Mouse (Mus musculus) cerebellum, adult 9-10 months (tissue): Measurements from ENCODE around the gene Pttg1ip.

Source experiments
- DNase-seq: peaks from one replicate; pipeline ENCODE4 v3.0.0; 2022

Pttg1ip gene

GRCm38 (mm10) chr10:77569973-77570658, 11.4 kb upstream of the Pttg1ip start:
- DNase-seq: no peak

DNA sequence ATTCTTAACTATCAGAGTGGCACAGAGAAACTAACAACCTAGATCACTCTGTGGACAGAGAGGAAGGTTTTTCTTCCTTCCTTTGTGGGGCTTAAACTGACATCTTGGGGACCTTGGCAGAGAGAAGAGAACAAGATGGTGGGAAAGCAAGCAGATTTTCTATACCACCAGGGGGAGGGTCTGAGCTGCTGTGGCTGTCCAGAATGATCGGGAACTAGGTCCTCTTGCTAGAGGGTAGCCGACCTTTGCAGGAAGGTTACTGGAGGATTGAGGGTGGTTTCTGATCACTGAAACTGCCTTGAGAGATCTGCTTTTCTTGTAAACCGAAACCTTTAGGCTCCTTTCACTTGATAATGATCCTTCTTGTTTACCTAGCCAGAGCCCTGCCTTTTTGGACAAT, 9.3 kb upstream of the Pttg1ip start:
- DNase-seq: no peak

DNA sequence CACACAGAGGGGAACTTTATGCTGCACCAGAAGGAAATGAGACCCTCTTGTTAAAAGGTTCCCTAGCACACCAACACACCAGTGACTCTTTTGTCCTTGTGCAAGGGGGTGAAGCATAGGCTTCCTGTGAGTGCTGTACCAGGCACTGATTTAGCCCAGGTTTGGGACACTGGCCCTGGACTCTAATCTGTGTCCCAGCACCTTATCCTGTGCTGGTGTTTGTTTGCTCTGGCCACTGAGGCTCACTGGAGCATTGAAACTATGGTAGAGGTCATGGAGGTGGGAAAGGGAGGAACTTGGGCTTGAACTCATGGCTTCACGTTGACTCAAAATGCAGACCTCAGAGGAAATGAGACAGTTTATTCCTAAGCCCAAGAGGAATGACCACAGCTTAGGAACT, 8.4 kb upstream of the Pttg1ip start:
- DNase-seq: no peak

DNA sequence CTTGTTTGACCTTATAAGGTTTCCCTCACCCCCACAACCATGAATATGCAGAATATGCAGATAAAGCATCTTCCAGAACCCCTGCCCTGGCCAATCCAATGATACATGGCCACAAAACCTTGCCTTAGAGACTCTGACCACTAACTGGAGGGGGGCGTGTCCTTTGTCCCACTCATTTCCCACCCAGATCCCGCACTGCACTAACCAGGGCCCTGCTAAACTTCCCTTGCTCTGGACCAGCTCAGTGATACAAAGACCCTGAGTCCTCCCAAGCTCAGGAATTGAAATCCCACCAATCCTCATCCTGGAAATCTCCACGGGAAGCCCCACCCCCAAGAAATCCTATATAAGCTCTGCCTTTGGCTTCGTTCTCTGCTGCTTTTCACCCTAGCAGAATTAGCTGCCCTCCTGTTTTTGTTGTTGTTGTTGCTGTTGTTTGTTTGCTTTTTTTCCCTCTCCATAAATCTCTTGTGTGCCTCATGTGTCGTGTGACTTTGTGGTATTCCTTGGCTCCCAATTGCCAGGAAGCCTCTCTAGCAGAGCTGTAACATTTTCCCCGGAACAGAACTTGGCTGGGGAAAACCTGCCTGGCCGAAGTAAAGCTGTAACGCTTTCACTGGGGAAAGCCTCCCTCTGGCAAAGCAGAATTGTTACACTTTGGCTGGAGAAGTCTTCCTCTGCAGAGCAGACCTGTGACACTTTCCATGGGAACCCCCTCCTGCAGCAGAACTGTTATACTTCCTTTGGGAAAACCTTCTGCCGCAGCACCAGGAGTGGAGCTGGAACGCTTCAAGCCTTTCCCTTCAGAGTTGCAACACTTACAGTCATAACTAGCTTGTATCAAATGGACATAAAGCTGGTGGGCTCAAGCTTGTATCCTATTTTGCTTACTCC, 1.2 kb upstream of the Pttg1ip start:
- no peak for DNase-seq

GRCm38 (mm10) chr10:77581023-77581407, 505 bp upstream of the Pttg1ip start:
- DNase-seq: no peak

DNA sequence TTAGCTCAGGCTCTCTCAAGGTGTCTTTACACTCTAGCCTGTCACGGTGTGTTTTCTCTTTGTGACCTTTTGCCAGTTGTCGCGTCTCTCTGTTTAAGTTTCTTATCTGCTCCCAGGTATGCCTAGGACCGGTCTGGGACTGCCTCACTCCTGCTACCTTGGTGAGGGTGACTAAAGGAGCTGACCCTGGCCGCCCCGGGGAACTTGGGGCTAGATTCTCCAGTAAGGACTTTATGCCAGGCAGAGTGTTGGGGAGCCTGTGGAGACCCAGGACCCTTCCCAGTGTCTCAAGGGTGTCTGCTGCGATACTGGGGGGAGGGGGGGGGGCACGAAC, 732 bp downstream of the Pttg1ip start:
- DNase-seq: no peak

- no peak for DNase-seq
These were observed 2.4 kb downstream of the Pttg1ip start for GRCm38 (mm10) chr10:77583795-77584422.

DNA sequence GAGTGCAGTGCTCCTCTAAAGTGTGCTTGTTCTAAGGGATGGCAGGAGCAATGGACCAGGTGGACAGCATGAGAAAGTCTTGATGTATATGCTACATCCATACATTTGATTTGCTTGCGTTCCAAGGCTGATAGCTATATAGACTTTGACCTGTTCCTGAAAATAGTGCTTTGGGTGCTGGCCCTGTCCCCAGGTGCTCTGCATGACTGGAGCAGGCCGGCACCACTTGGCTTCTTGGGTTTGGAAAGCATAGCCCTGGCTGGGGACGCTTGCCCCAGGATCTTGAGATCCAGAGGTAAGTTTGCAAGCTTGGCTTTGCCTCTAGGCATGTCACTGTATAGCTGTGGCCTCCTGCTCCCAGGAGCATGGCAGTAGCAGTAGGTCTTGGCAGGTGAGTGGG, 5.1 kb downstream of the Pttg1ip start:
- no peak for DNase-seq

DNA sequence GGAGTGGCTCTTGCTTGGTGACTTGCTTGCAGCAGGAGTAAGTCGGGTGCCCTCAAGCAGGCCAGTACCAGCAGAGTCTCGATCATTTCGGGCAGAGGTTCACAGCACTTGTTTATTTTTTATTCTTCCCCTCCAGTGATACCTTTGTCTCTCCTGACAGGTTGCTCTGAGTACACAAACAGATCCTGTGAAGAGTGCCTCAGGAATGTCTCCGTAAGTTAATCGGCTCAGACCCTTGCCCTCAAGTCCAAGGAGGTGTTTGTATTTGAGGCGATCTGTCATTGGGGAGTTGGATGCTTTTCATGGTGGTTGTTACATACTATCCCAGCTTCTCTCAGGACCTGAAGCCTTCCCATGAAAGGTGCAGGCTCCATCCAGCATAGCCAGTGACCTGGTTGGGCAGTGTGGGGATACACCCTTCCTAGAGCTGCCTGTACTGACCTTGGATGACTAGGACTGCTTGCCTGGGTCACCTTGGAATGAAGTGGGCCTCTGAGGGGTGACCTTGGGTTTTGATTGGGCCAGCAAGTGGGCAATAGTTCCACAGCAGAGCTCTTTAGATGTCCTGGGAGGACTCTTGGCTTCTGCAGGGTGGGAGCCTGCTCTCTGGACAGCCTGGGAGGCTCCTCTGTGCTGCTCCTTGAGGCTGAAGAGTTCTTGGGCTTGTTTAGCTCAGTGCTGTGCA, 5.7 kb downstream of the Pttg1ip start:
- no peak for DNase-seq

DNA sequence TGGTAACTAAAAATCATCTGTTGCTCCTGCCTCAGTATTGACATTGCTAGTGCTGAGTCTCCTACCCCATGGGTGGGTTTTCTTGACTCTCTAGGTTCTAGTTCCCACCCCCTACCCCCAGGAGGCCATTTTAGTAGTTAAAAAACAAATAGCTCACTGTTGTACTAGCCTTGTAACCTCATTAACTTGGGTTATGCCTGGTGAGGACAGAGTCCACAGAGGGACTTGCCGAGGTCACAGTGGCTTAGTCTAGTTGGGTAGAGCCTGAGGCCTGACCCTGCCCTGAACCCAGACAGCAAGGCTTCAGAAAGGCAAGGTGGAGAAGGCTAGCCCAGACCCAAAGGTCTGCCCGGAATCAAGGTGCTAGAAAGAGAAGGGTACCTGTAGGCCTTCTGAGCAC, 6.5 kb downstream of the Pttg1ip start:
- DNase-seq: no peak

- DNase-seq: no peak
These were observed 7.6 kb downstream of the Pttg1ip start for GRCm38 (mm10) chr10:77589117-77589516.

DNA sequence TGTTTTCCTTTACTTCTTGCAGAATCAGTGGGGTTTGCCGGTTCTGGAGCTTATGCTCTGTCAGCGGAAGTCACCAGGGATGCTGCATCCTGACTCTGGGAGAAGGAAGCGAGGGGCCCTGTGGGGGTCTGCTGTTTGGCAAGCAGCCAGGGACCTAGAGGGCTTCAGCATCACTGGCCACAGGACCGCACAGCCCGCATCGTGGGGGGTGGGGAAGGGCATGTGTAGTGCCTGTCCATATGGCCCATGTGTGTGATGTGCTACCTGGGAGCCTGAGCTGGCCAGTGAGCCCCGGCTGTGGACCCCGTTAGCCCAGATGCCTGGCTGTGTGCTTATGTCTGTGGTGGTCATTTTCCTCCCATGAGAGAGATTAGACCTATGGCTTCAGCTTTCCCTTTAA, 8.2 kb downstream of the Pttg1ip start:
- no peak for DNase-seq

DNA sequence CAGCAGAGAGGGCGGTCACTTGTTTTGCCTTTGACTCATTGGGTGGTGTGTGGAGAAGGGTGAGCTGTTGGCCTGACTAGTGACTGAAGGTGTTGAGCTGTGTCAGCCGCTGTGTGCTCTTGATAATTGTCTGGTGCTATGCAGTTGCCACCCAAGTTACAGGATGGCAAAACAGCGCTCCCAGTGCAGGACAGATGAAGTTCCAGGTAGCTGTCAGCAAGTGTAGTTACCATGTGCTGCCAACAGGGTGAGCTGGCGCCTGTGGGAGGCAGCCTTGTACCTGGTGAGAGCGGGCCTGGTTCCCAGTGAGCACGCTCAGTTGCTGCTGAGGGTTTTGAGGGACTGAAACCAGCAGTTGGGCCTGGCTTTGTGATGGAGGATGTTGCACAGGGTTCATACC, 9.3 kb downstream of the Pttg1ip start:
- peak; percentile 71 for DNase-seq

GRCm38 (mm10) chr10:77591546-77591945, 10.0 kb downstream of the Pttg1ip start:
- DNase-seq: no peak

DNA sequence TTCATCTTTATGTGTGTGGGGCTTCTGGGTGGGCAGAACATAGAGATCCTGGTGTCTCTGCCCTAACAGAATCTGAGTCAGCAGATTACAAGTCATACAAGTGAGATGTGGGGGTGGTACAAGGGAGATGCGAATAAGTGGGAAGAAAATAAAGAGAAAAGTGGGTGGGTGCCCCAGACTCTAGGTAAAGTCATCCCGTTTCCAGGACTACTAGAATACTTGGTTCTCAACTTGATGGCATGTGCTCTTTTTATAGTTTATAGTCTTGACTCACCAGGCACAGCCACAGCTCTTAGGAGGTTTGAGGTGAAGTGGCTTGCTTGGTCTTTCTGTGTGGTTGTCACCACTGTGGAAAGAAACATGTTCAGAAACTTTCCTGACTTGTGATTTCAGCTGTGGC, 14.5 kb downstream of the Pttg1ip start:
- no peak for DNase-seq

DNA sequence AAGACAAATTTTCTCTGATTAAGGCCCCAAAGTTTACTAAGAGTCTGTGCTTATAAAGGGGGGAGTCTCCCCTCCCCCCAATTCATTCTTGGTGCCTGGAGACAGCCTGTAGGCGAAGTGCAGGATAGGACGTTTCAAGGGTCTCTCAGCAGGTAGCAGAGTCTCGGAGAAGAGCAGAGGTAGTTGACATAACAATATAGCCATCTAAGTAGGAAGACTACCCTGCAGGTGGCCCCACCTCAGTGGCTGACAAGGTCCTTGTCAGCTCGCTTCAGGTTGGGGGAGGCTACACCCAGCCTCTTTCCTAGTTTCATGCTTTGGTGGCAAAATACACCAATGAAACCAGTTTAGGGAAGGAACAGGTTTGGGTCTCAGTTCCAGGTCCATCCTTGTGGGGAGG, 21.5 kb downstream of the Pttg1ip start:
- no peak for DNase-seq

DNA sequence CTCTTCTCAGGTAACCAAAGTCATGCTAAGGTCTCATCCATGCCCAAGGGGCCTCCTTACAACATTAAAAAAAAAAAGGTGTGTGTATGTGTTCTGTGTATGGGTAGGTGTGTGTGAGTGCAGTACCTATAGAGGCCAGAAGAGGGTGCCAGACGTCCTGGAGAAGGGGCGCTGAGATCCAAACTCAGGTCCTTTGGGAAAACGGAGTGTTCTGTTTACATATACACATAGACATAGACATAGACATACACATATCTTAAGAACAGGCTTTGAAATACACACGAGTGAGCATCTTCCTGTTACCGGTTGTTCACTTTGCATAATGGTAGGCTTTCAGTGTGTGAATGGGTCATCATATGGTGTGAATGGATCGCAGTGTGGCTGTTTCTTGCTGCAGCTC, 22.6 kb downstream of the Pttg1ip start:
- DNase-seq: no peak

- no peak for DNase-seq
These were observed 23.4 kb downstream of the Pttg1ip start for GRCm38 (mm10) chr10:77604958-77605357.

DNA sequence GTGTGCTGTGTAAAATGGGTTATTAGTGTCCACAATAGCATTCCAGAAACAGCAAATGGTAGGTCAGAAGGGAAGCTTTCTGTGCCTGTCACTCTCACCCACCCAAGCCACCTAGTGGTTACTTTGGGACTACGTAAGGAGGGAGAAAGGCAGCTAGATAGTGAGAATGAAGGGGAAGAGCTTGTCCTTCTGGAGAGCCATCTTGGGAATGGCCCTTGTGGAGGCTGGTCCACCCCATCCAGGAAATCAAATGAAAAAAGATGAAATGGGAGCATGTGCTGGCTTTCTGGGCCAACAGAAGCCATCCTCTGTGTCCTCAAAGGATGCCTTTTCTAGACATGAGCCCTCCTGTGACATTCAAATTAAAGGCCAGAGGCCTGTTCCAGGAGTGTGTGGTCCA, 23.8 kb downstream of the Pttg1ip start:
- no peak for DNase-seq

GRCm38 (mm10) chr10:77605908-77606826, 24.6 kb downstream of the Pttg1ip start, which contains the start of the genes Sumo3 and Gm49325:
Gene Sumo3, plus strand, starts transcription at chr10:77606097.
Gene Gm49325, plus strand, starts transcription at chr10:77606197.
- DNase-seq: peak; percentile 93

DNA sequence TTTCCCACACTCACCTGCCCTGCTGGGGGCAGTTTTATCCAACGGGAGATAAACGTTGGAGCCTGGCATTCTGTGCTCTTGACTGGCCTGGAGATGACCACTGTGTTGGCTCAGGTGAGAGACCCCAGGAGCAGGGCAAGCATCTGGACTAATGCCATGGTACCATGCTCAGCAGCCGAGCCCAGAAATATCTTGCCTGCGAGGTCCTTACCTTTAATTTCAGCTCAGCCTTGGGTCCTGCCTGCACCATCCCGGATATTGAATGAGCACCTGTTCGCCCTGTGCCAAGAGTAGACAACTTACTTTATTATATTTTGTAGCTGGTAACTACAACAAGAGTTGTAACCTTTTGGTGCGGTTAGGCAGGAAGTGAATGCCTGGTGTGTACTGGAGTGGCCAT, 25.3 kb downstream of the Pttg1ip start:
- DNase-seq: peak; percentile 75

DNA sequence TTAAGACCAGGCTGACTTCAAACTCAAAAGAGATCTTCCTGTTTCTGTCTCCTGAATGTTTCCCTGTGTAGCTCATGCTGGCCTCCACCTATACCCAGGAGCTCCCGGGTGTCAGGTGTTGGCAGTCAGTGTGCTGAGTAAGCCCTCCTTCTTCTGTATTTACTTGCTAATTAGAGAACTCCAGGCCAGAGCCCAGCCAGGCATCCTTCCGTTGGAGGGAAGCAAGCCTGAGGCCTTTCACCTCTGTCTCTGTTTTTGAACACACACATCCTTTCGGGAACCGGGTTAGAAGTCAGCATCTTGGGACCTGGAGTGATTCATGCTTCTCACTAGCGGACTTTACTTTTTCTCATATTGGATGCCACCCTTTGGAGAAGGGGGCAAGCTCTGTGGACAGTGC, 25.9 kb downstream of the Pttg1ip start:
- DNase-seq: no peak
